8 mouse cellular contexts compared by ENCODE assay signal in the genomic region with DNA sequence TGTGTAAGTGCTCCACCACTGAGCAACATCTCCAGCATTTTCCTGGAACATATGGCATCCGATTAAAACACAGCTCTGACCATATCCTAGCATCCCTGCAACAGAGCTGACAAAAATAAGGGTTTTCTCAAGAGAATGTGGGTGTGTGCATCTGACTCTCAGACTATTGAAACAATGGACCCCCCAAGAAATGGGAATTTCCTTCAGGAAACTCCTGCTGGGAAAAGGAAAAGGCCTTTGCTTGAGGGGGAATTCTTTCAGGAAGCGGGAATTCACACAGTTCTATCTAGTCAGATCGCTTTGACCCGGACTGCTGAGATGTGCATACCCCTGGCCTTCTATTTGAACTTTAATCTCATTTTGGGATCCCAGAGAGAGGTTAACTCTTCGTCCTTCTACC. TPM values are rescaled to one million over a fixed set of nuclear protein-coding genes. Genes with fewer than 3 reads are reported as not detected.
A peak's percentile ranks its signal among the peaks of the same experiment; 100 is the strongest.
DNase-seq lines count a peak whose midpoint lies in the region; ATAC-seq and TF ChIP-seq lines count a peak whose summit lies in the region.

No protein-coding gene starts in this region.

- TF ChIP-seq POLR2A in brain, embryonic 14.5 days (IDR thresholded peaks at IDR 0.05; ENCODE audit: borderline replicate concordance, extremely low read depth, insufficient read depth, insufficient read length, poor library complexity, severe bottlenecking), result no peak

- H3K4me2 ChIP-seq in heart, embryonic 16.5 days (ENCODE audit: low read depth, low read length), result peak overlapping the region; percentile 71
- peak overlapping the region; percentile 77 for H3K4me2 ChIP-seq in hindbrain, embryonic 14.5 days (replicated peaks)
- peak overlapping the region; percentile 63 for H3K4me2 ChIP-seq in midbrain, embryonic 14.5 days (ENCODE audit: low read length)

- H3K9ac ChIP-seq in heart, embryonic 16.5 days (ENCODE audit: low read length), result no peak overlapping the region
- H3K9ac ChIP-seq in hindbrain, embryonic 14.5 days, result peak overlapping the region; percentile 96
- no peak overlapping the region for H3K9ac ChIP-seq in midbrain, embryonic 14.5 days (replicated peaks; ENCODE audit: low read length)

- H3K9me3 ChIP-seq in heart, embryonic 16.5 days (replicated peaks; ENCODE audit: control insufficient read depth, low read length), result no peaks in the 10 kb centered on the region
- no peaks in the 10 kb centered on the region for H3K9me3 ChIP-seq in hindbrain, embryonic 14.5 days (ENCODE audit: control insufficient read depth, low read length)
- no peaks in the 10 kb centered on the region for H3K9me3 ChIP-seq in midbrain, embryonic 14.5 days (ENCODE audit: control insufficient read depth, low read length)

- WGBS in heart, embryonic 16.5 days, result 37% methylated on average over 5 of the region's 5 CpGs
- WGBS in hindbrain, embryonic 14.5 days, result 24% methylated on average over 5 of the region's 5 CpGs
- 19% methylated on average over 5 of the region's 5 CpGs for WGBS in midbrain, embryonic 14.5 days

- peaks cover 39% of the 10 kb centered on the region for H3K4me1 ChIP-seq in heart, embryonic 16.5 days (ENCODE audit: control insufficient read depth, insufficient read depth, low read length)
- peaks cover 18% of the 10 kb centered on the region; the same call in 1 of the 2 replicates for H3K4me1 ChIP-seq in hindbrain, embryonic 14.5 days (replicated peaks; ENCODE audit: control insufficient read depth, insufficient read depth, low read length)
- H3K4me1 ChIP-seq in midbrain, embryonic 14.5 days (ENCODE audit: control insufficient read depth, insufficient read depth, low read length), result peaks cover 15% of the 10 kb centered on the region

- intact Hi-C loops in heart, postnatal 25 days (cut with DNase I), result loop anchor here (2.0 kb wide), 1 partner anchor 25 kb away; no protein-coding TSS in a partner anchor

- no peak for TF ChIP-seq CTCF in brain, embryonic 14.5 days (IDR thresholded peaks at IDR 0.05; ENCODE audit: borderline replicate concordance, extremely low read depth, insufficient read depth, insufficient read length)

- no peaks in the 10 kb centered on the region for H3K27me3 ChIP-seq in heart, embryonic 16.5 days (ENCODE audit: control insufficient read depth, insufficient read depth, low read length)
- no peaks in the 10 kb centered on the region for H3K27me3 ChIP-seq in hindbrain, embryonic 14.5 days (ENCODE audit: control insufficient read depth, insufficient read depth, low read length)
- no peaks in the 10 kb centered on the region for H3K27me3 ChIP-seq in midbrain, embryonic 14.5 days (ENCODE audit: control insufficient read depth, insufficient read depth, low read length)

- no peaks in the 10 kb centered on the region for H3K36me3 ChIP-seq in heart, embryonic 16.5 days (ENCODE audit: control insufficient read depth, insufficient read depth)
- no peaks in the 10 kb centered on the region for H3K36me3 ChIP-seq in hindbrain, embryonic 14.5 days (replicated peaks; ENCODE audit: control insufficient read depth, insufficient read depth)
- no peaks in the 10 kb centered on the region for H3K36me3 ChIP-seq in midbrain, embryonic 14.5 days (ENCODE audit: control insufficient read depth, insufficient read depth, low read length)

- H3K4me3 ChIP-seq in heart, embryonic 16.5 days (ENCODE audit: low read length), result no peak overlapping the region
- H3K4me3 ChIP-seq in hindbrain, embryonic 14.5 days (replicated peaks; ENCODE audit: low read length), result peak overlapping the region; percentile 95
- H3K4me3 ChIP-seq in midbrain, embryonic 14.5 days (replicated peaks; ENCODE audit: low read depth, low read length), result peak overlapping the region; percentile 91

- DNase-seq in heart, postnatal 25 days (ENCODE audit: low spot score), result no peak
- DNase-seq in brain, embryonic 14.5 days (ENCODE audit: low read depth), result peak; percentile 20
- DNase-seq in hindbrain, embryonic 14.5 days (ENCODE audit: low spot score), result no peak
- no peak for DNase-seq in midbrain, embryonic 14.5 days
- DNase-seq in embryo, embryonic 10 days (ENCODE audit: low spot score), result no peak
- DNase-seq in cerebellum, postnatal 4 days (ENCODE audit: low spot score in 2 of 2), result no peak
- DNase-seq in left cerebral cortex, adult 9 months (ENCODE audit: low spot score in 2 of 2), result no peak

- no peak overlapping the region for H3K27ac ChIP-seq in heart, embryonic 16.5 days (ENCODE audit: low read length)
- peak overlapping the region; percentile 100 for H3K27ac ChIP-seq in hindbrain, embryonic 14.5 days
- 0 out of 2 replicates have a peak overlapping the region, but pooled peaks have one; percentile 99 for H3K27ac ChIP-seq in midbrain, embryonic 14.5 days (replicated peaks; ENCODE audit: low read depth, low read length)

- no peak for ATAC-seq in heart, embryonic 16.5 days (replicated peaks; ENCODE audit: extremely low read depth, insufficient read depth, low FRiP score)
- no peak for ATAC-seq in hindbrain, embryonic 14.5 days (ENCODE audit: low FRiP score)
- ATAC-seq in midbrain, embryonic 14.5 days (ENCODE audit: low FRiP score, low TSS enrichment), result no peak

RNA-seq across cellular contexts. Expression of gene Noct, which starts 0.7 kb away (rescaled TPM):
- polyA plus RNA-seq in heart, embryonic 16.5 days (2015; fragmentation: Nextera tagmentation; extraction: Ambion mirVana), result 9.8 and 11.1 TPM in 2 replicates
- 10 to 100 TPM; 30.2 to 49.7 TPM for total RNA-seq in heart, postnatal 25 days (2021)
- polyA plus RNA-seq in brain, embryonic 14.5 days (2012; rRNA removed), result 28.2 and 33.0 TPM in 2 replicates
- 38.3 and 39.4 TPM in 2 replicates for polyA plus RNA-seq in hindbrain, embryonic 14.5 days (2014; fragmentation: Nextera tagmentation; extraction: Ambion mirVana)
- 27.9 and 31.7 TPM in 2 replicates for polyA plus RNA-seq in midbrain, embryonic 14.5 days (2014; fragmentation: Nextera tagmentation; extraction: Ambion mirVana)
